Mouse (Mus musculus): ENCODE measurements at regions not wholly inside any gene's neighbourhood (a gene's known extent, or its start where the extent isn't known, plus 50 kb on each side); places are given as distances from the start of the nearest gene placed in this dataset.
A peak's percentile ranks its signal among the peaks of the same experiment; 100 is the strongest.

DNA sequence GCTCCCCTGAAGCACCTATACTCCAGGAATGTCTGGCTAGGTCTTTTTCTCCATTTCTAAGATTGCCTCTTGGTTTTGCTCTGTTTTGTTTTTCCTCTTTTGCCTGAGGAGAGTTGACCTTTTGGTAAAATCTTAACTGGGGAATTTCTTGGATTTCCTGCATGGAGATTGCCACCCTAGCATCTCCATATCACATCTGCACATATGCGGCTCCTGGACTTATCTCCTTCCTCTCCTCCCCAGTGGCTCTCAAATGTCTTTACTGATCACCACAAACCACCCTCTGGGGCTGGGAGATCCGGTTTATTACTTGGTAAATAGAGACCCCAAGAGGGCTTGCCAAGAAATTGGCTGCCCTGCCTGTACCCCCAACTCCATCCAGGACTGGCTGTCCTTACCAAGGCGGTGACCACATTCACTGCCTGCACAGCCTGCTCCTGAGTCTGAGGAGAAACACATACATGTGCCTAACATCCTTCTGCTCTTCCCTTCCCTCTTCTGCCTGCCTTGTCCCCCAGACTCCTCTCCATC is 87.3 kb downstream of the Psmg1 start:
- no peaks in the 10 kb centered on the region for H3K36me3 ChIP-seq
- H3K27ac ChIP-seq: no peak overlapping the region
- H3K4me3 ChIP-seq: no peak overlapping the region
- peaks cover 10% of the 10 kb centered on the region for H3K4me1 ChIP-seq
- DNase-seq (ENCODE audit: low spot score): no peak
- 71% methylated on average over 3 of the region's 3 CpGs for WGBS
- H3K27me3 ChIP-seq (ENCODE audit: low read depth, poor library complexity, severe bottlenecking): no peaks in the 10 kb centered on the region
- H3K9me3 ChIP-seq (replicated peaks): no peaks in the 10 kb centered on the region

GRCm38 (mm10) chr16:95902177-95902576 is 88.6 kb downstream of the Psmg1 start:
- H3K36me3 ChIP-seq: no peaks in the 10 kb centered on the region
- no peaks in the 10 kb centered on the region for H3K27me3 ChIP-seq (ENCODE audit: low read depth, poor library complexity, severe bottlenecking)
- H3K4me3 ChIP-seq: no peak overlapping the region
- DNase-seq (ENCODE audit: low spot score): no peak
- H3K9me3 ChIP-seq (replicated peaks): no peaks in the 10 kb centered on the region
- WGBS: 86% methylated on average over 1 of the region's 1 CpGs
- H3K27ac ChIP-seq: no peak overlapping the region
- peaks cover 11% of the 10 kb centered on the region for H3K4me1 ChIP-seq

- Histone ChIP-seq H3K36me3 (no peaks in the 10 kb centered on the region), H3K9me3 (replicated peaks) (no peaks in the 10 kb centered on the region), H3K4me1 (peaks cover 11% of the 10 kb centered on the region), H3K27ac (no peak overlapping the region), H3K27me3 (ENCODE audit: low read depth, poor library complexity, severe bottlenecking) (no peaks in the 10 kb centered on the region), H3K4me3 (no peak overlapping the region)
- no peak for DNase-seq (ENCODE audit: low spot score)
- WGBS: 88% methylated on average over 9 of the region's 9 CpGs
Measured at GRCm38 (mm10) chr16:95901388-95901787, 89.4 kb downstream of the Psmg1 start.

DNA sequence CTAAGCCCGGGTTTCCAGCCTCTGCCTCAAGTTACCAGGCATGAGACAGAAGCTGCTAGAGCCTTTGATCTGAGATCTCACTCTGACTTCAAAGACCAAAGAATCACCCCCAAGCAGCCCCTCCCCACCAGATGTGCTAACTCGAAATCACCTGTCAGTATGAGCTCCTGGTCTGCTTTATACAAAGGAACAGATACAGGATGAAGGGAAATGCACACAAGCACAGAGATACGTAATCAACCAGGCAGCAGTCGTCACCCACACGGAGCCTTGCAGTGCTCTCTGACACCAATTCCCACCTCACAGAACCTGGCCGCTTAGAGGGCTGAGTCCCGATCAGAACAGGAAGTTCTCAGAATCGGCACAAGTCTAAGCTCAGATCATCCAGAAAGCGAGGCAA is 90.6 kb downstream of the Psmg1 start:
- peak overlapping the region; percentile 66 for H3K27ac ChIP-seq
- H3K4me3 ChIP-seq: no peak overlapping the region
- H3K9me3 ChIP-seq (replicated peaks): no peaks in the 10 kb centered on the region
- H3K27me3 ChIP-seq (ENCODE audit: low read depth, poor library complexity, severe bottlenecking): no peaks in the 10 kb centered on the region
- DNase-seq (ENCODE audit: low spot score): no peak
- H3K36me3 ChIP-seq: no peaks in the 10 kb centered on the region
- WGBS: 45% methylated on average over 9 of the region's 9 CpGs
- H3K4me1 ChIP-seq: peaks cover 11% of the 10 kb centered on the region

DNA sequence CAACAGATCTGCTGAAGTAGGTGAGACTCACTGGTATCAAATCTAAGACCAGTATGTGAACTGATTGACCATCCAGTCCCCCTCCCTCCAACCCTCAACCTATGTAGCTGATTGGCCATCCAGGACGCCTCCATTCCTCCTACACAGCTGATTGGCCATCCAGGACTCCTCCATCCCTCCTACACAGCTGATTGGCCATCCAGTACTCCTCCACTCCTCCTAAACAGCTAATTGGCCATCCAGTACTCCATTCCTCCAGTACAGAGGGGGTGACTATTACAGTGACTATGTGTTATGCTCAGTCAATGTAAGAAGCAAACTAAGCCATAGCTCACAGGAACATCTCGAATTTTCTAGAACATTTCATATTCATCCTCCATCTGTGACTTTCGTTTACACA is 91.1 kb downstream of the Psmg1 start:
- Histone ChIP-seq H3K27ac (peak overlapping the region; percentile 66; the same call in 1 of the 2 replicates), H3K27me3 (ENCODE audit: low read depth, poor library complexity, severe bottlenecking) (no peaks in the 10 kb centered on the region), H3K4me1 (peaks cover 11% of the 10 kb centered on the region), H3K36me3 (no peaks in the 10 kb centered on the region), H3K4me3 (no peak overlapping the region), H3K9me3 (replicated peaks) (no peaks in the 10 kb centered on the region)
- WGBS: 87% methylated on average over 3 of the region's 3 CpGs
- no peak for DNase-seq (ENCODE audit: low spot score)

GRCm38 (mm10) chr16:95897843-95898242 is 92.9 kb downstream of the Psmg1 start:
- no peak for DNase-seq (ENCODE audit: low spot score)
- Histone ChIP-seq H3K27ac (peak overlapping the region; percentile 32; the same call in 1 of the 2 replicates), H3K4me3 (no peak overlapping the region), H3K27me3 (ENCODE audit: low read depth, poor library complexity, severe bottlenecking) (no peaks in the 10 kb centered on the region), H3K4me1 (peaks cover 17% of the 10 kb centered on the region), H3K9me3 (replicated peaks) (no peaks in the 10 kb centered on the region), H3K36me3 (no peaks in the 10 kb centered on the region)
- WGBS: 89% methylated on average over 7 of the region's 7 CpGs

GRCm38 (mm10) chr16:95896126-95896525 is 94.6 kb downstream of the Psmg1 start:
- Histone ChIP-seq H3K4me1 (peaks cover 17% of the 10 kb centered on the region), H3K9me3 (replicated peaks) (no peaks in the 10 kb centered on the region), H3K36me3 (no peaks in the 10 kb centered on the region), H3K27ac (no peak overlapping the region), H3K4me3 (no peak overlapping the region), H3K27me3 (ENCODE audit: low read depth, poor library complexity, severe bottlenecking) (no peaks in the 10 kb centered on the region)
- no peak for DNase-seq (ENCODE audit: low spot score)
- WGBS: 79% methylated on average over 6 of the region's 6 CpGs

DNA sequence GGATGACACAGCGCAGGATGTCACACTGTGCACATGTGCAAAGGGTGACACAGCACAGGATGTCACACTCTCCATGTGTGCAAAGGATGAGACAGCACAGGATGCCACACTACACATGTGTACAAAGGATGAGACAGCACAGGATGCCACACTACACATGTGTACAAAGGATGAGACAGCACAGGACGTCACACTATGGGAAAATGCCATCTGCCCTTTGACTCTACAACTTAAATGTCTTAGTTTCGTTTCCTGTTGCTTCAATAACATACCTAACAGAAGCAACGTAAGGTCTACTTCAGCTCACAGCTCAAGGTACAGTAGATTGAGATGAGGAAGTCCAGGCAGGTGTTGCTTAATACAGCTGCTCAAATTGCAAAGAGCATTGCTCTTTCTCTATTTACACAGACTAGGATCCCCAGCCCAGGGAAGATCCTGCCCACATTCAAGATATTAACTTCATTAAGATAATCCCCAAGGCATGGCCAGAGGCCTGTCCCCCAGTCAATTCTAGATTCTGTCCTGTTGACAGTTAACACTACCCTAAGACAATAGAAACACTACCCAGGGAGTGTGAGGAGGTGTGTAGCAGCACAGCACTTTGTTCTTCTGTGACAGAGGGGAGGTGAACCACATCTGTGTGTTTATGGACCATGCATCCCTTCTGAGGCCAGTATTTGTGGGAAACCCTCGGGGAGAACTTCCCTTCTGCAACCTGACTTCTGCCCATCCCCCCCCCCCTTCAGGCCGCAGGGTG is 97.0 kb downstream of the Psmg1 start:
- Histone ChIP-seq H3K27me3 (ENCODE audit: low read depth, poor library complexity, severe bottlenecking) (no peaks in the 10 kb centered on the region), H3K9me3 (replicated peaks) (no peaks in the 10 kb centered on the region), H3K4me1 (peaks cover 9% of the 10 kb centered on the region), H3K36me3 (no peaks in the 10 kb centered on the region), H3K27ac (peak overlapping the region; percentile 58; the same call in 1 of the 2 replicates), H3K4me3 (no peak overlapping the region)
- WGBS: 74% methylated on average over 6 of the region's 6 CpGs
- DNase-seq (ENCODE audit: low spot score): no peak

DNA sequence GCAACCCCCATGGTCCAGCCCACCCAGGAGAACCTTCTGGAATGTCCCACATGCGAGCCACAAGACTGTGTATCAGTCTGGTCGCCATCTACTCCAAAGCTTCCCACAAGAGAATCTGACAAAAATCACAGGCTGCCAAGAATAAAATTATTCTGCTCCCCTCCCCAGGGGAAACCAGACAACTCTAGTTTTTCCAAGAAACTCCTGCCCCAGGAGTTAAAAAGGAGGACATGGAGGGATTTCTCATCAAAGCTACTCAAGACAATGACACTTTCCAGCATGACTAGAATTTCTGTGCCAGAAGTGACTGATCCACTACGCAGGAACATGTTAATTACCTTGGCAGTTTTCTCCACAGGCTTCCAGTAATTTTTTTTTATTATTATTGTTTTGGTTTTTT is 98.4 kb downstream of the Psmg1 start:
- Histone ChIP-seq H3K36me3 (no peaks in the 10 kb centered on the region), H3K27me3 (ENCODE audit: low read depth, poor library complexity, severe bottlenecking) (no peaks in the 10 kb centered on the region), H3K4me3 (no peak overlapping the region), H3K27ac (no peak overlapping the region), H3K9me3 (replicated peaks) (no peaks in the 10 kb centered on the region), H3K4me1 (peaks cover 5% of the 10 kb centered on the region)
- 89% methylated on average over 3 of the region's 3 CpGs for WGBS
- DNase-seq (ENCODE audit: low spot score): no peak

- H3K9me3 ChIP-seq (replicated peaks): no peaks in the 10 kb centered on the region
- H3K27me3 ChIP-seq (ENCODE audit: low read depth, poor library complexity, severe bottlenecking): no peaks in the 10 kb centered on the region
- H3K27ac ChIP-seq: no peak overlapping the region
- WGBS: 95% methylated on average over 1 of the region's 1 CpGs
- H3K36me3 ChIP-seq: no peaks in the 10 kb centered on the region
- H3K4me1 ChIP-seq: no peaks in the 10 kb centered on the region
- DNase-seq (ENCODE audit: low spot score): no peak
- H3K4me3 ChIP-seq: no peak overlapping the region
Measured at GRCm38 (mm10) chr16:95886131-95886530, 104.6 kb downstream of the Psmg1 start.

DNA sequence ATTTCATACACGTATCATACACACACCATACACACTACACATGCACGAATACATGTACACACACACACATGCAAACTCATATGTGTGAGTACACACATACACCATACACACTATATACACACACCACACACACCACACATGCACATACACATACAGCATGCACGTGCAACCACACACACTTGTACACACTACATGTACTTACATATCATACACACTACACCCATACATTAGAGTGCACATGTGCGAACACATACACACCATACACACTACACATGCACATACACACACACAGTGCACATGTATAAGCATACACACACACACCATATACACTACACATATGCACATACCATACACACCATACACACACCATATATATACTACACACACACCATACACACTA is 117.5 kb downstream of the Psmg1 start:
- H3K9me3 ChIP-seq (replicated peaks): no peaks in the 10 kb centered on the region
- H3K4me3 ChIP-seq: no peak overlapping the region
- no peak for DNase-seq (ENCODE audit: low spot score)
- H3K27me3 ChIP-seq (ENCODE audit: low read depth, poor library complexity, severe bottlenecking): no peaks in the 10 kb centered on the region
- H3K36me3 ChIP-seq: no peaks in the 10 kb centered on the region
- no peak overlapping the region for H3K27ac ChIP-seq
- WGBS: 92% methylated on average over 4 of the region's 4 CpGs
- H3K4me1 ChIP-seq: peaks cover 26% of the 10 kb centered on the region

GRCm38 (mm10) chr16:95872436-95872835 is 118.3 kb downstream of the Psmg1 start:
- 50% methylated on average over 3 of the region's 3 CpGs for WGBS
- H3K27ac ChIP-seq: peak overlapping the region; percentile 53; the same call in 1 of the 2 replicates
- H3K36me3 ChIP-seq: no peaks in the 10 kb centered on the region
- no peak overlapping the region for H3K4me3 ChIP-seq
- no peaks in the 10 kb centered on the region for H3K27me3 ChIP-seq (ENCODE audit: low read depth, poor library complexity, severe bottlenecking)
- DNase-seq (ENCODE audit: low spot score): no peak
- H3K4me1 ChIP-seq: peaks cover 26% of the 10 kb centered on the region
- H3K9me3 ChIP-seq (replicated peaks): no peaks in the 10 kb centered on the region

DNA sequence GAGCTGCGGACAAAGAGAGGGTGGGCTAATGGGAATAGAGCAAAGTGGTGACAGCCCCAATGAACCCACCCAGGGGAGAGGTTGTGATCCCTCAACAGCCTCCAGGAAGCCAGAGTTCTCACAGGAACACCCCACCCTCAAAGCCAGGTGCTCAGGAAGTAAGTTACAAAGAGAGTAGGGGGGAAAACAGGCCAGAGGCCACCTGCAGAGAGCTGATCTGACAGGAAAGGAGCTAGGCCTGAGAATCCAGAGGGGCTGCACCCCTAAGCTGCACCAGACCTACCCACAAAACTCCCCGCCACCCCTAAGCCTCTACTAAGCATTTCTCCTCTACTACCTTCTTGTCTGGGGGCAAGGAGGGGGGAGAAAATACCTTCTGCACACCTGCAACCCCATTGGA is 120.5 kb downstream of the Psmg1 start:
- Histone ChIP-seq H3K27me3 (ENCODE audit: low read depth, poor library complexity, severe bottlenecking) (no peaks in the 10 kb centered on the region), H3K4me1 (peaks cover 26% of the 10 kb centered on the region), H3K36me3 (no peaks in the 10 kb centered on the region), H3K4me3 (no peak overlapping the region), H3K9me3 (replicated peaks) (no peaks in the 10 kb centered on the region), H3K27ac (peak overlapping the region; percentile 75)
- 68% methylated on average over 2 of the region's 2 CpGs for WGBS
- DNase-seq (ENCODE audit: low spot score): no peak
